Mouse (Mus musculus): ENCODE data around the gene Wdr27. TPM values are rescaled to one million over a fixed set of nuclear protein-coding genes. Genes with fewer than 3 reads are reported as not detected.

The Wdr27 gene
- polyA plus RNA-seq, 2 experiments, result 3.0 to 6.0 TPM

GRCm38 (mm10) chr17:14812631-14813030 is 130.3 kb downstream of the Wdr27 start:
- H3K9me3 ChIP-seq (ENCODE audit: control insufficient read depth, low read length), result no peaks in the 10 kb centered on the region
- H3K4me3 ChIP-seq (replicated peaks; ENCODE audit: low read length), result no peak overlapping the region
- peaks cover 3% of the 10 kb centered on the region; the same call in 1 of the 2 replicates for H3K4me1 ChIP-seq (ENCODE audit: control insufficient read depth, insufficient read depth, low read length)
- DNase-seq (ENCODE audit: low spot score) (peak; percentile 12), ATAC-seq (ENCODE audit: low FRiP score, low read depth) (no peak)
- no peak overlapping the region for H3K9ac ChIP-seq (ENCODE audit: low read depth, low read length, severe bottlenecking)
- H3K27me3 ChIP-seq (ENCODE audit: control insufficient read depth, insufficient read depth, low read length), result no peaks in the 10 kb centered on the region
- H3K36me3 ChIP-seq (ENCODE audit: control insufficient read depth, insufficient read depth, low read length), result no peaks in the 10 kb centered on the region
- H3K4me2 ChIP-seq (replicated peaks; ENCODE audit: low read depth, low read length, severe bottlenecking), result no peak overlapping the region
- H3K27ac ChIP-seq (replicated peaks; ENCODE audit: low read depth, low read length), result peak overlapping the region; percentile 56; the same call in 1 of the 2 replicates
- no peak for TF ChIP-seq POLR2A (IDR thresholded peaks at IDR 0.05; ENCODE audit: borderline replicate concordance, extremely low read depth, insufficient read depth, insufficient read length)
- WGBS, result 81% methylated on average over 6 of the region's 6 CpGs

- WGBS, result 69% methylated on average over 8 of the region's 8 CpGs
- H3K27me3 ChIP-seq (ENCODE audit: control insufficient read depth, insufficient read depth, low read length), result no peaks in the 10 kb centered on the region
Observed at GRCm38 (mm10) chr17:14812033-14812432, 130.9 kb downstream of the Wdr27 start.

DNA sequence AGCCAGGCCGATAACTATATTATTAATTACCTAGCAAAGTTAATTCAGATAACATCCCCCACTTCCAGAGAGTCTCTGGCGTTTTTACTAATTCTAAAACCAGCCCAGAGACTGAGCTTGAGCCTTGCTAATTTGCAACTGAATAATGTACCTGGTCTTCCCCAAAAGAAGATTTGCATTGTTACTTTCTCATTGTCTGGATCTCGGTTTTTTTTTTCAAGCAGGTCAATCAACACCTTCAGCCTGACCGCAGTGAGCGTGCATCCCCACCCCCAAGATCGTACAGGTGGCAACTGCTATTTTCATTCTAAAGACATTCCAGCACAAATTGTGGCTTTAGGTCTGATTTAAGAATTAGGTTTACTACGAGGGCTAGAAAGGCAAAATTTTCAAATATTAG is 136.2 kb downstream of the Wdr27 start:
- DNase-seq (ENCODE audit: low spot score), result no peak
- no peak for ATAC-seq (ENCODE audit: low FRiP score, low read depth)
- WGBS, result 89% methylated on average over 7 of the region's 7 CpGs

More at GRCm38 (mm10) chr17:14812033-14812432, 130.9 kb downstream of the Wdr27 start:
- ATAC-seq (ENCODE audit: low FRiP score, low read depth), result peak; percentile 68
- peak; percentile 65 for DNase-seq (ENCODE audit: low spot score)
- Histone ChIP-seq H3K36me3 (ENCODE audit: control insufficient read depth, insufficient read depth, low read length) (no peaks in the 10 kb centered on the region), H3K4me1 (ENCODE audit: control insufficient read depth, insufficient read depth, low read length) (peaks cover 3% of the 10 kb centered on the region; the same call in 1 of the 2 replicates), H3K4me3 (replicated peaks; ENCODE audit: low read length) (no peak overlapping the region), H3K9ac (ENCODE audit: low read depth, low read length, severe bottlenecking) (no peak overlapping the region), H3K9me3 (ENCODE audit: control insufficient read depth, low read length) (no peaks in the 10 kb centered on the region), H3K27ac (replicated peaks; ENCODE audit: low read depth, low read length) (peak overlapping the region; percentile 56; the same call in 1 of the 2 replicates), H3K4me2 (replicated peaks; ENCODE audit: low read depth, low read length, severe bottlenecking) (no peak overlapping the region)
- TF ChIP-seq POLR2A (IDR thresholded peaks at IDR 0.05; ENCODE audit: borderline replicate concordance, extremely low read depth, insufficient read depth, insufficient read length), result no peak

GRCm38 (mm10) chr17:14799243-14799642 is 143.7 kb downstream of the Wdr27 start:
- Histone ChIP-seq H3K27me3 (ENCODE audit: control insufficient read depth, insufficient read depth, low read length) (no peaks in the 10 kb centered on the region), H3K4me1 (ENCODE audit: control insufficient read depth, insufficient read depth, low read length) (no peaks in the 10 kb centered on the region), H3K36me3 (ENCODE audit: control insufficient read depth, insufficient read depth, low read length) (no peaks in the 10 kb centered on the region), H3K9me3 (ENCODE audit: control insufficient read depth, low read length) (no peaks in the 10 kb centered on the region), H3K9ac (ENCODE audit: low read depth, low read length, severe bottlenecking) (no peak overlapping the region), H3K4me2 (replicated peaks; ENCODE audit: low read depth, low read length, severe bottlenecking) (no peak overlapping the region), H3K4me3 (replicated peaks; ENCODE audit: low read length) (no peak overlapping the region), H3K27ac (replicated peaks; ENCODE audit: low read depth, low read length) (no peak overlapping the region)
- DNase-seq (ENCODE audit: low spot score), result no peak
- TF ChIP-seq POLR2A (IDR thresholded peaks at IDR 0.05; ENCODE audit: borderline replicate concordance, extremely low read depth, insufficient read depth, insufficient read length), result no peak
- ATAC-seq (ENCODE audit: low FRiP score, low read depth), result no peak
- 82% methylated on average over 4 of the region's 4 CpGs for WGBS

More for the DNA sequence above, 136.2 kb downstream of the Wdr27 start:
- Histone ChIP-seq H3K4me3 (replicated peaks; ENCODE audit: low read length) (no peak overlapping the region), H3K27ac (replicated peaks; ENCODE audit: low read depth, low read length) (no peak overlapping the region), H3K9me3 (ENCODE audit: control insufficient read depth, low read length) (no peaks in the 10 kb centered on the region), H3K27me3 (ENCODE audit: control insufficient read depth, insufficient read depth, low read length) (no peaks in the 10 kb centered on the region), H3K36me3 (ENCODE audit: control insufficient read depth, insufficient read depth, low read length) (no peaks in the 10 kb centered on the region), H3K4me2 (replicated peaks; ENCODE audit: low read depth, low read length, severe bottlenecking) (no peak overlapping the region), H3K9ac (ENCODE audit: low read depth, low read length, severe bottlenecking) (no peak overlapping the region), H3K4me1 (ENCODE audit: control insufficient read depth, insufficient read depth, low read length) (0 out of 2 replicates have a peak, but pooled peaks cover under 1% of the 10 kb centered on the region)
- TF ChIP-seq POLR2A (IDR thresholded peaks at IDR 0.05; ENCODE audit: borderline replicate concordance, extremely low read depth, insufficient read depth, insufficient read length), result no peak

GRCm38 (mm10) chr17:14795074-14795473 is 147.9 kb downstream of the Wdr27 start:
- WGBS, result 93% methylated on average over 4 of the region's 4 CpGs
- H3K4me2 ChIP-seq (replicated peaks; ENCODE audit: low read depth, low read length, severe bottlenecking), result no peak overlapping the region
- H3K4me1 ChIP-seq (ENCODE audit: control insufficient read depth, insufficient read depth, low read length), result no peaks in the 10 kb centered on the region
- H3K36me3 ChIP-seq (ENCODE audit: control insufficient read depth, insufficient read depth, low read length), result no peaks in the 10 kb centered on the region
- ATAC-seq (ENCODE audit: low FRiP score, low read depth), result no peak
- no peak for TF ChIP-seq POLR2A (IDR thresholded peaks at IDR 0.05; ENCODE audit: borderline replicate concordance, extremely low read depth, insufficient read depth, insufficient read length)
- H3K27ac ChIP-seq (replicated peaks; ENCODE audit: low read depth, low read length), result no peak overlapping the region
- no peak overlapping the region for H3K9ac ChIP-seq (ENCODE audit: low read depth, low read length, severe bottlenecking)
- peaks cover 7% of the 10 kb centered on the region; the same call in 1 of the 2 replicates for H3K9me3 ChIP-seq (ENCODE audit: control insufficient read depth, low read length)
- no peak overlapping the region for H3K4me3 ChIP-seq (replicated peaks; ENCODE audit: low read length)
- no peak for DNase-seq (ENCODE audit: low spot score)
- H3K27me3 ChIP-seq (ENCODE audit: control insufficient read depth, insufficient read depth, low read length), result no peaks in the 10 kb centered on the region
